Mouse (Mus musculus) thymus, postnatal 14 days (tissue): ENCODE data around the gene Gm49396.

Experiments
- DNase-seq: peaks from one replicate; pipeline ENCODE4 v3.0.0; 2021

Gm49396 gene

DNA sequence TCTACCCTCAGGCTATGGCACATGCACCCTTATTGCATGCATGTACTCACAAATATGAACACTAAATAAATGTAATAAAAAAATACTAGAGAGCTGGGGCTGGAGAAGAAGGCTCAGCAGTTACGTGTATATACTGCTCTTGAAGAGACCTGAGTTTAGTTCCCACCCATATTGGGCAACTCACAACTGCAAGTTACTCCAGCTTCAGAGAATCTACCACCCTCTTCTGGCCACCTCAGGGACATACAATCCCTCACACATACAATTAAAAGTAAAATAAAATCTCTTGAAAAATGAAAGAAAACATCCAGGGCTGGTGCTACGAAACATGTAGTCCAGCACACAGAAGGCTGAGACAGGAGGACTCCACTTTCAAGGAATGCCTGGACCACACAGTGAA is 51.3 kb downstream of the Gm49396 start:
- DNase-seq: peak; percentile 20

DNA sequence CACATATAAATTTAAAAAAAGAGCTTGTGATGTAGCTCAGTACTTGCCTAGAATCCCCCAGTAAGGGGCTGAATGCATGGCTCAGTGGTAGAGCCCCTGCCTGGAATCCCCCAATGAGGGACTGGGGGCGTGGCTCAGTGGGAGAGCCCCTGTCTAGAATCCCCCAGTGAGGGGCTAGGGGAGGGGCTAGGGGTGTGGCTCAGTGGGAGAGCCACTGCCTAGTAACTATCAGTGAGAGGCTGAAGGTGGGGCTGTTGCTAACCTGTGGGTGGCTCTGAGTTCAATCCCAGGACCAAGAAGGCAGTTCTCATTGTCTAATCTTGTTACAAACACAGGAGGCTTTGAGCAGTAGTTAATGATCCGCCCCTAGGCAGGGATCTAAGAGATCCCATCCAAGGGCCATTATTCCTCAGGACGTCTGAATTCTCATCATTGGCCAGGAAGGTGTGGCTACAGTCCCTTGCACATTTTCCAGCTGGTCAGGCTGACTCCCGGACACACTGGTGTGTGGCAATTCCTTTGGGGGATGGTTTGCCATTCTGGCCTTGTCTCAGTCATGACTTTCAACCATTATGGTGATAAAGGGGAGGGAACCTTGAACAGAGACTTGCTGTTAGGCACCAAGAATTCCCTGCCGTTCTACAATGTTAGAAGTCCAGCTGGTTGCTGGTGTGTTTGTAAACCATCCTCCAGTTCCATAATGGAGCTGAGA is 52.1 kb downstream of the Gm49396 start:
- DNase-seq: peak; percentile 20
